Mouse (Mus musculus): ENCODE results near the gene Ppp4r3b. TPM values are rescaled to one million over a fixed set of nuclear protein-coding genes. Genes with fewer than 3 reads are reported as not detected.

Ppp4r3b gene
- polyA plus RNA-seq, 1 experiment from 2014 or later = 80.3 TPM

GRCm38 (mm10) chr11:29173706-29174436, 1.2 kb downstream of the Ppp4r3b start:
- Histone ChIP-seq H3K4me2 (replicated peaks; ENCODE audit: low read depth, low read length) (peak overlapping the region; percentile 69), H3K4me1 (ENCODE audit: control insufficient read depth, insufficient read depth, low read length) (peaks cover 5% of the 10 kb centered on the region; the same call in 1 of the 2 replicates), H3K27me3 (ENCODE audit: control insufficient read depth, insufficient read depth, low read length) (no peaks in the 10 kb centered on the region), H3K27ac (ENCODE audit: low read depth, low read length) (peak overlapping the region; percentile 97), H3K4me3 (ENCODE audit: low read length) (peak overlapping the region; percentile 96), H3K9me3 (ENCODE audit: control insufficient read depth, low read length) (no peaks in the 10 kb centered on the region), H3K36me3 (ENCODE audit: control insufficient read depth, insufficient read depth, low read length) (no peaks in the 10 kb centered on the region; the same call in 1 of the 2 replicates), H3K9ac (ENCODE audit: low read depth, low read length) (peak overlapping the region; percentile 99)
- ATAC-seq (ENCODE audit: low FRiP score, low TSS enrichment) = no peak
- WGBS = 4% methylated on average over 13 of the region's 13 CpGs

DNA sequence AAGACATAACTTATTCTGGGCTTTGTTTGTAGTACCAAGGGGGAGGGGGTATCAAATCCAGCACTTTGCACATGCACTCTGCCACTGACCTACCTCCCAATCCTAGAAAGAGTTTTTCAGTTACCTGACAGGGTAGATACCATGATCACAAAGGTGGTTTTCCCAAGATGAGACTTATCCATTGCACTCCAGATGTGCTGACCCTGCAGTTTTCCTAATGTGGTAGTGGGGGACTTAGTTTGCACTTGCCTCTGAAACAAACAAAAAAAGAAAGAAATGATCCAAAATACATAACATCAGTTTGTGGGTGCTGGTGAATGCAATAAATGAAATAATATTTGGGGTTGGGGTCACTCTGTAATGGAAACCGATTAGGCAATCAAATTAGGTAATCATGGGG, 6.6 kb downstream of the Ppp4r3b start:
- H3K4me1 ChIP-seq (ENCODE audit: control insufficient read depth, insufficient read depth, low read length) = no peaks in the 10 kb centered on the region
- no peaks in the 10 kb centered on the region for H3K9me3 ChIP-seq (ENCODE audit: control insufficient read depth, low read length)
- peaks cover 19% of the 10 kb centered on the region; the same call in 1 of the 2 replicates for H3K36me3 ChIP-seq (ENCODE audit: control insufficient read depth, insufficient read depth, low read length)
- no peaks in the 10 kb centered on the region for H3K27me3 ChIP-seq (ENCODE audit: control insufficient read depth, insufficient read depth, low read length)
- 94% methylated on average over 1 of the region's 1 CpGs for whole genome bisulfite sequencing
- H3K27ac ChIP-seq (ENCODE audit: low read depth, low read length) = no peak overlapping the region
- no peak overlapping the region for H3K4me2 ChIP-seq (replicated peaks; ENCODE audit: low read depth, low read length)
- no peak overlapping the region for H3K4me3 ChIP-seq (ENCODE audit: low read length)
- H3K9ac ChIP-seq (ENCODE audit: low read depth, low read length) = no peak overlapping the region
- ATAC-seq (ENCODE audit: low FRiP score, low TSS enrichment) = no peak

DNA sequence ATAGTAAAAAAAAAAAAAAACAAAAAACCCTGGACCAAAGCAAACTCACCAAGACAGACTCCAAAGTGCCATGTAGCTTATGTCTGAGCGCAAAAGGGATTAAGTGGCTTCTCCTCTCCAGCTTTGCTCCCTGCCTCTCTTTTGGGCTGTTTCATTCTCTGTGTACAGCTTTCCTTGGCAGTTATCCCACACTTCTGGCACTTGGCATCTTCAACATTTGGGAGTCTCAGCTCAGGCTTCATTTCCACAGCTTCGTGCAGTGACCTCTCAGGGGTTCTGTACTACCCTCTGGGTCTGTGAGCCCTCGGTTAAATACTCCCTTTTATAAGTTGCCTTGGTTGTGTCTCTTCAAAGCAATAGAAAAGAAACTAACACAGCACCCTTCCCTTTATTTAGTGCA, 8.0 kb downstream of the Ppp4r3b start:
- no peak for ATAC-seq (ENCODE audit: low FRiP score, low TSS enrichment)
- 96% methylated on average over 3 of the region's 3 CpGs for WGBS
- peaks cover 31% of the 10 kb centered on the region; the same call in 1 of the 2 replicates for H3K36me3 ChIP-seq (ENCODE audit: control insufficient read depth, insufficient read depth, low read length)
- H3K27me3 ChIP-seq (ENCODE audit: control insufficient read depth, insufficient read depth, low read length) = no peaks in the 10 kb centered on the region
- no peak overlapping the region for H3K9ac ChIP-seq (ENCODE audit: low read depth, low read length)
- H3K27ac ChIP-seq (ENCODE audit: low read depth, low read length) = no peak overlapping the region
- H3K9me3 ChIP-seq (ENCODE audit: control insufficient read depth, low read length) = no peaks in the 10 kb centered on the region
- no peak overlapping the region for H3K4me3 ChIP-seq (ENCODE audit: low read length)
- H3K4me2 ChIP-seq (replicated peaks; ENCODE audit: low read depth, low read length) = no peak overlapping the region
- no peaks in the 10 kb centered on the region for H3K4me1 ChIP-seq (ENCODE audit: control insufficient read depth, insufficient read depth, low read length)

GRCm38 (mm10) chr11:29181751-29182150, 9.1 kb downstream of the Ppp4r3b start:
- Histone ChIP-seq H3K4me1 (ENCODE audit: control insufficient read depth, insufficient read depth, low read length) (no peaks in the 10 kb centered on the region), H3K9ac (ENCODE audit: low read depth, low read length) (no peak overlapping the region), H3K4me2 (replicated peaks; ENCODE audit: low read depth, low read length) (no peak overlapping the region), H3K27ac (ENCODE audit: low read depth, low read length) (no peak overlapping the region), H3K9me3 (ENCODE audit: control insufficient read depth, low read length) (no peaks in the 10 kb centered on the region), H3K27me3 (ENCODE audit: control insufficient read depth, insufficient read depth, low read length) (no peaks in the 10 kb centered on the region), H3K36me3 (ENCODE audit: control insufficient read depth, insufficient read depth, low read length) (peaks cover 40% of the 10 kb centered on the region; the same call in 1 of the 2 replicates), H3K4me3 (ENCODE audit: low read length) (no peak overlapping the region)
- 97% methylated on average over 5 of the region's 5 CpGs for WGBS
- no peak for ATAC-seq (ENCODE audit: low FRiP score, low TSS enrichment)

- peaks cover 55% of the 10 kb centered on the region; the same call in 1 of the 2 replicates for H3K36me3 ChIP-seq (ENCODE audit: control insufficient read depth, insufficient read depth, low read length)
- no peak overlapping the region for H3K4me3 ChIP-seq (ENCODE audit: low read length)
- no peaks in the 10 kb centered on the region for H3K9me3 ChIP-seq (ENCODE audit: control insufficient read depth, low read length)
- H3K27me3 ChIP-seq (ENCODE audit: control insufficient read depth, insufficient read depth, low read length) = no peaks in the 10 kb centered on the region
- H3K9ac ChIP-seq (ENCODE audit: low read depth, low read length) = no peak overlapping the region
- ATAC-seq (ENCODE audit: low FRiP score, low TSS enrichment) = no peak
- no peak overlapping the region for H3K4me2 ChIP-seq (replicated peaks; ENCODE audit: low read depth, low read length)
- no peaks in the 10 kb centered on the region for H3K4me1 ChIP-seq (ENCODE audit: control insufficient read depth, insufficient read depth, low read length)
- H3K27ac ChIP-seq (ENCODE audit: low read depth, low read length) = no peak overlapping the region
- 86% methylated on average over 2 of the region's 2 CpGs for WGBS
Observed at GRCm38 (mm10) chr11:29188981-29189380, 16.3 kb downstream of the Ppp4r3b start.

- Histone ChIP-seq H3K27ac (ENCODE audit: low read depth, low read length) (no peak overlapping the region), H3K4me3 (ENCODE audit: low read length) (no peak overlapping the region), H3K36me3 (ENCODE audit: control insufficient read depth, insufficient read depth, low read length) (peaks cover 56% of the 10 kb centered on the region), H3K9me3 (ENCODE audit: control insufficient read depth, low read length) (no peaks in the 10 kb centered on the region), H3K4me1 (ENCODE audit: control insufficient read depth, insufficient read depth, low read length) (no peaks in the 10 kb centered on the region), H3K9ac (ENCODE audit: low read depth, low read length) (no peak overlapping the region), H3K4me2 (replicated peaks; ENCODE audit: low read depth, low read length) (no peak overlapping the region), H3K27me3 (ENCODE audit: control insufficient read depth, insufficient read depth, low read length) (no peaks in the 10 kb centered on the region)
- no peak for ATAC-seq (ENCODE audit: low FRiP score, low TSS enrichment)
- WGBS = 84% methylated on average over 5 of the region's 5 CpGs
Observed at GRCm38 (mm10) chr11:29203653-29204052, 31.0 kb downstream of the Ppp4r3b start.

- peaks cover 57% of the 10 kb centered on the region for H3K36me3 ChIP-seq (ENCODE audit: control insufficient read depth, insufficient read depth, low read length)
- no peak for ATAC-seq (ENCODE audit: low FRiP score, low TSS enrichment)
- no peaks in the 10 kb centered on the region for H3K9me3 ChIP-seq (ENCODE audit: control insufficient read depth, low read length)
- H3K9ac ChIP-seq (ENCODE audit: low read depth, low read length) = no peak overlapping the region
- WGBS = 93% methylated on average over 2 of the region's 2 CpGs
- H3K27me3 ChIP-seq (ENCODE audit: control insufficient read depth, insufficient read depth, low read length) = no peaks in the 10 kb centered on the region
- no peak overlapping the region for H3K27ac ChIP-seq (ENCODE audit: low read depth, low read length)
- no peak overlapping the region for H3K4me2 ChIP-seq (replicated peaks; ENCODE audit: low read depth, low read length)
- H3K4me1 ChIP-seq (ENCODE audit: control insufficient read depth, insufficient read depth, low read length) = no peaks in the 10 kb centered on the region
- no peak overlapping the region for H3K4me3 ChIP-seq (ENCODE audit: low read length)
Observed at GRCm38 (mm10) chr11:29209774-29210173, 37.1 kb downstream of the Ppp4r3b start.

DNA sequence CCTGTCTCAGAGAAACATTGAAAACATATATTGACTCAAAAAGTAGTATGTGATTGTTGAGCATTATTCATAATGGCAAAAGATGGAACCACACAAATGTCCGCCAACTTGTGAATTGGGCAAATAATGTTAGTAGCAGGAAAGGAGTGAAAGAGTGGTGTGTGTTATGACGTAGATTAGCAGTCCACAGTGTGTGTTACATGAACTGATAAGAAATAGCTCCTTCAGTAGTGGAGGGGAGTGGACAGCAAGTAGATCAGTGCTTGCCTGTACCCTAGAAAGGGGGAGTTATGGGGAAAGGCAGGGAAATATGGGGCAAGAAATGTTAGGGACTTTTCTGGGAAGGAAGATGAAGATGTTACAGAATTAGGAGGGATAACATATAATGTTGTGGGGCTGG, 43.5 kb downstream of the Ppp4r3b start:
- Histone ChIP-seq H3K4me3 (ENCODE audit: low read length) (no peak overlapping the region), H3K27ac (ENCODE audit: low read depth, low read length) (no peak overlapping the region), H3K4me2 (replicated peaks; ENCODE audit: low read depth, low read length) (no peak overlapping the region), H3K27me3 (ENCODE audit: control insufficient read depth, insufficient read depth, low read length) (no peaks in the 10 kb centered on the region), H3K4me1 (ENCODE audit: control insufficient read depth, insufficient read depth, low read length) (no peaks in the 10 kb centered on the region), H3K36me3 (ENCODE audit: control insufficient read depth, insufficient read depth, low read length) (peaks cover 73% of the 10 kb centered on the region), H3K9me3 (ENCODE audit: control insufficient read depth, low read length) (no peaks in the 10 kb centered on the region), H3K9ac (ENCODE audit: low read depth, low read length) (no peak overlapping the region)
- 99% methylated on average over 2 of the region's 2 CpGs for WGBS
- ATAC-seq (ENCODE audit: low FRiP score, low TSS enrichment) = no peak

DNA sequence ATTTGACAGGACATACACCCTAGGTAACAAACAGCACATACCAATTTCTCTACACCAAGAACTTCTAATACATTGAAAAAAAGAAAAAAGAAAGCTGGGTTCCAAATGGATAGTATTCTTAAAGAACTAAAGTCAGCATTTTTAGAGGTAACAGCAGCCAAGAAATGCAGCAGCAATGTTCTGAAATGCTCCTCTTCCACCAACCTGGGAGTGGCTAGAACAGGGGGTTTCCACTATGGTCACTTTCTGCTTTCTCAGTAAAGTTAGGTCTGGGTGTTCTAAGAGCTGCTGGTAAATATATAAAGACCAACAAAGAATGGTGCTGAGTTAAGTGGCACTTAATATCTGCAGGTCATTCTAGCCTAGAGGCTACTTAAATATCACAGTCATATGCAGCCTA, 46.4 kb downstream of the Ppp4r3b start:
- H3K9me3 ChIP-seq (ENCODE audit: control insufficient read depth, low read length) = no peaks in the 10 kb centered on the region
- no peak overlapping the region for H3K9ac ChIP-seq (ENCODE audit: low read depth, low read length)
- H3K27ac ChIP-seq (ENCODE audit: low read depth, low read length) = no peak overlapping the region
- H3K27me3 ChIP-seq (ENCODE audit: control insufficient read depth, insufficient read depth, low read length) = no peaks in the 10 kb centered on the region
- peaks cover 76% of the 10 kb centered on the region for H3K36me3 ChIP-seq (ENCODE audit: control insufficient read depth, insufficient read depth, low read length)
- H3K4me1 ChIP-seq (ENCODE audit: control insufficient read depth, insufficient read depth, low read length) = no peaks in the 10 kb centered on the region
- no peak for ATAC-seq (ENCODE audit: low FRiP score, low TSS enrichment)
- no peak overlapping the region for H3K4me3 ChIP-seq (ENCODE audit: low read length)
- no peak overlapping the region for H3K4me2 ChIP-seq (replicated peaks; ENCODE audit: low read depth, low read length)

Data from kidney, embryonic 14.5 days (tissue).